ENCODE assay signal across 8 mouse cellular contexts in the genomic region with DNA sequence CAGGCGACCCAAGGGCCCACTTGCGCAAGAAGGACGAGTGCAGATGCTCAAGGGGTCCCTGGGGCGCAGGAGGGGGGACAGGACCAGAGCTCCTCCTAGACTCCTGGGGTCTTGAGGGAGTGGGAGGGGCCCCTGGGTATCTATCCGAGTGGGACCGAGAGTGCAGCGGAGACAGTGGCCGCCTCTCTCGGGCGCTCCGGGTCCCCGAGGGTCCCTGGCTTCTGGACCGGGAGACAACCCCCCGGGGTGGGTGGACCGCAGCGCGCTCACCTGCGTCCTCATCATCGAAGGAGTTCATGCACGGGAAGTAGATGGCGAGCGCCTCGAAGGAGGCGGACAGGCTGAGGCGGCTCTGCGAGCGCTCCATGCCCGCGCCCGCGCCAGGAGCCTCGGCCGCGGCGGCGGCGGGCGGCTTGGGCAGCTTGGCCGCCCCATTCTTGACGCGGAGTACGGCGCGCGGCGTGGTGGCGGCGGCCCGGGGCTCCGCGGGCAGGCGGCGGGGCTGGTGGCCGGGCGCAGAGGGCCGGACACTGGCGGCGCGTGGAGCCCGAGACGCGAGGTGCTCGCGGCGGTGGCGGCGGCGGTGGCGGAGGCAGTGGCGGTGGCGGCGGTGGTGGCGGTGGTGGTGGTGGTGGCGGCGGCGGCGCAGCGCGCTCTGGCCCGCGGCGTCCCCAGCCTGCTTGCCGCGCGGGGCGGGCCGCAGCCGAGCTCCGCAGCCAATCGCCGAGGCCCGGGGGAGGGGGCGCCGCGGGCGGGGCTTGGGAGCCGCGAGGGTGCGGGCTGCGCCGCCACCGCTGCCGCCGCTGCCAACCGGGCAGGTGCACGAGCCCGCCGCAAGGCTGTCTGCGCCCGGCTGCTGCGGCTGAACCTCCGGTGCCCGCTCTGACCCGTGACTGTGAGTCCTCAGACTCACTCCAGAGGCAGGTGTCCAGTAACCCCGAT. TPM values are rescaled to one million over a fixed set of nuclear protein-coding genes. Genes with fewer than 3 reads are reported as not detected.
DNase-seq lines count a peak whose midpoint lies in the region; ATAC-seq and TF ChIP-seq lines count a peak whose summit lies in the region.

A gene (minus strand): TSS at position 367 of the 942 bp plus-strand sequence.

- peak; percentile 5 for DNase-seq in urinary bladder, postnatal 14 days (ENCODE audit: low spot score)
- DNase-seq in urinary bladder, postnatal 4 days (ENCODE audit: low spot score in 2 of 2) = no peak
- DNase-seq in embryo, embryonic 10 days (ENCODE audit: low spot score) = peak; percentile 40
- DNase-seq in heart, adult 2 months = peak; percentile 57 to 63
- peak; percentile 6 to 53 for DNase-seq in kidney, postnatal 36 days
- DNase-seq in right cerebral cortex, postnatal 36 days (ENCODE audit: low spot score in 2 of 2) = peak; percentile 64 to 70

- peak within 1 kb of the TSS; percentile 17; the same call in 1 of the 2 replicates for H3K4me3 ChIP-seq in heart, adult 2 months
- H3K4me3 ChIP-seq in liver, embryonic 15.5 days (replicated peaks) = peak within 1 kb of the TSS; percentile 46

- no peaks in the 10 kb centered on the region for H3K36me3 ChIP-seq in heart, adult 2 months (ENCODE audit: control insufficient read depth, insufficient read depth, low read length)
- no peaks in the 10 kb centered on the region for H3K36me3 ChIP-seq in liver, embryonic 15.5 days (replicated peaks)

- no peak for TF ChIP-seq EP300 in heart, adult 2 months (IDR thresholded peaks at IDR 0.05; ENCODE audit: insufficient read depth, low read depth, low read length)

- no peaks in the 10 kb centered on the region for H3K79me2 ChIP-seq in heart, adult 2 months (replicated peaks; ENCODE audit: control insufficient read depth, insufficient read depth, low read length)

- intact Hi-C loops in heart, adult 2 months (cut with DNase I) = no loop called here

- no peak within 1 kb of the TSS for H3K27ac ChIP-seq in heart, adult 2 months
- H3K27ac ChIP-seq in liver, embryonic 15.5 days (replicated peaks) = no peak within 1 kb of the TSS

- peak within 1 kb of the TSS; percentile 65 for H3K4me2 ChIP-seq in liver, embryonic 15.5 days

- H3K27me3 ChIP-seq in heart, adult 2 months (ENCODE audit: control insufficient read depth, insufficient read depth, low read length) = peaks cover 9% of the 10 kb centered on the region
- H3K27me3 ChIP-seq in liver, embryonic 15.5 days = peaks cover 73% of the 10 kb centered on the region

- 2% methylated on average over 96 of the region's 115 CpGs for WGBS in heart, adult 2 months
- 2% methylated on average over 88 of the region's 115 CpGs for WGBS in liver, embryonic 15.5 days (ENCODE audit: insufficient replicate concordance)

- TF ChIP-seq POLR2A in heart, adult 2 months (IDR thresholded peaks at IDR 0.05; ENCODE audit: insufficient read depth, low read depth, low read length) = no peak

- H3K4me1 ChIP-seq in heart, adult 2 months (ENCODE audit: control insufficient read depth, insufficient read depth, low read length) = no peaks in the 10 kb centered on the region
- no peaks in the 10 kb centered on the region for H3K4me1 ChIP-seq in liver, embryonic 15.5 days (replicated peaks)

- 0 out of 2 replicates have a peak, but pooled peaks have one; percentile 25 for ATAC-seq in liver, embryonic 15.5 days (ENCODE audit: insufficient read depth)
- ATAC-seq in CD4-positive, CD25-positive, alpha-beta regulatory T cell, adult 4 months = no peak

- TF ChIP-seq CTCF in heart, adult 2 months (IDR thresholded peaks at IDR 0.05) = no peak

- H3K9me3 ChIP-seq in liver, embryonic 15.5 days (replicated peaks) = no peaks in the 10 kb centered on the region

- H3K9ac ChIP-seq in heart, adult 2 months (ENCODE audit: low read depth, low read length) = peak within 1 kb of the TSS; percentile 72
- no peak within 1 kb of the TSS for H3K9ac ChIP-seq in liver, embryonic 15.5 days

RNA-seq across cellular contexts. Expression of the gene that starts here (rescaled TPM):
- total RNA-seq in heart, adult 2 months (2021) = 1 to 10 TPM in 1 of 2 experiments, under 1 TPM in 1; 0.97 to 1.4 TPM
- polyA plus RNA-seq in heart, adult 2 months (2012; rRNA removed) = 0.49 and 0.94 TPM in 2 replicates
- polyA plus RNA-seq in liver, embryonic 15.5 days (2015; fragmentation: Nextera tagmentation; extraction: Ambion mirVana) = 0.46 and 0.62 TPM in 2 replicates
- not detected for polyA plus RNA-seq in CD4-positive, CD25-positive, alpha-beta regulatory T cell, adult 4 months (2017; shearing (Covaris generic))

Comparison
In these comparisons a context has a peak if more than half of its experiments do, and no peak if none do; other contexts are left out.
1. DNase-seq: peak in urinary bladder, postnatal 14 days (single experiment), embryo, embryonic 10 days (single experiment), heart, adult 2 months (2 of 2), kidney, postnatal 36 days (2 of 2) and right cerebral cortex, postnatal 36 days (2 of 2); none in urinary bladder, postnatal 4 days (0 of 2).
2. Peak in ATAC-seq, H3K4me3 ChIP-seq and H3K4me2 ChIP-seq in liver, embryonic 15.5 days; RNA of the gene not detected or under 1 TPM.